Mouse (Mus musculus): ENCODE measurements at regions not wholly inside any gene's neighbourhood (a gene's known extent, or its start where the extent isn't known, plus 50 kb on each side); places are given as distances from the start of the nearest gene placed in this dataset.

GRCm38 (mm10) chr15:5459083-5459482 lies 215.1 kb upstream of the Ptger4 start:
- TF ChIP-seq CTCF (conservative IDR thresholded peaks at IDR 0.05; ENCODE audit: low read length) (no peak), NANOG (IDR thresholded peaks at IDR 0.05; ENCODE audit: borderline replicate concordance, low read length) (no peak), POU5F1 (IDR thresholded peaks at IDR 0.05; ENCODE audit: borderline replicate concordance, low read length) (no peak)

Measured in E14TG2a.4 (cell line).